ENCODE assay signal across 25 mouse cellular contexts in the genomic region with DNA sequence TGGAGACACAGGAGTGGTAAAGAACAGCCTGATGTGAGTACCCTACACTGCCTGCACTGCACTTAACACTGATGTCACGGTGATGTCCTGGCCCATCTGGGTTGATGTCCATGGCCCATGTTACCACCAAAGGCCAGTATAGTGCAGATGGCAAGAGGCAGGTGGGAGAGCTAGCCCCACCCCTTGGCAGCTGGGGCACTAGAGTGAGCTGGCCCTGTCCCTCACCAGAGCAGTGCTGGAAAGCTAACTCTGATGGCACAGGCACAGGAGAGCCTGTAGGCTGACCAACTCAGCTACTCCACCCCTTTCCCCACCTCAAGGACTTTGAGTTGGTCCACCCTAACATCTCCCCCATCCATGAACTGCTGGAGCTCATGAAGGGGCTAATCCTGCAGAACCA. TPM values are rescaled to one million over a fixed set of nuclear protein-coding genes. Genes with fewer than 3 reads are reported as not detected.
DNase-seq lines count a peak whose midpoint lies in the region; ATAC-seq lines count a peak whose summit lies in the region.
"Had no signal": no experiment of that assay in that cellular context is flagged by ENCODE, and none has a peak within 500 bp of the region (broad histone marks: within the 10 kb centered on the region; RNA-seq: fewer than 3 reads in every experiment).

No protein-coding gene starts in this region.

- no peak for DNase-seq in cerebellum, adult 11 months
- peak; percentile 53 to 69 for DNase-seq in cerebellum, postnatal 10 days
- no peak for DNase-seq in cerebellum, adult 9-11 months
- peak; percentile 36 for DNase-seq in cerebellum, postnatal 14 days
- DNase-seq in kidney, postnatal 25 days, result no peak
- DNase-seq: adrenal gland, adult 8-10 months; B cell, adult 2 months; embryo, embryonic 11 days; gastrocnemius, postnatal 10 days; heart, adult 2 months; kidney, adult 8-10 months had no signal

- no peak overlapping the region for H3K4me3 ChIP-seq in hindbrain, embryonic 16.5 days (ENCODE audit: low read length)
- H3K4me3 ChIP-seq in hindbrain, embryonic 12.5 days, result no peak overlapping the region
- H3K4me3 ChIP-seq: embryonic facial prominence, embryonic 15.5 days; erythroblast, embryonic 14.5 days; forebrain, embryonic 10.5 days; heart, adult 2 months; heart, embryonic 15.5 days; hindbrain, embryonic 10.5 days had no signal

- no peak overlapping the region for H3K9ac ChIP-seq in hindbrain, embryonic 16.5 days (ENCODE audit: low read depth, low read length)
- no peak overlapping the region for H3K9ac ChIP-seq in hindbrain, embryonic 12.5 days
- H3K9ac ChIP-seq: embryonic facial prominence, embryonic 15.5 days; heart, embryonic 15.5 days had no signal

- 85% methylated on average over 1 of the region's 1 CpGs for WGBS in hindbrain, embryonic 16.5 days
- 82% methylated on average over 1 of the region's 1 CpGs for WGBS in hindbrain, embryonic 12.5 days

- no peaks in the 10 kb centered on the region for H3K36me3 ChIP-seq in hindbrain, embryonic 16.5 days (ENCODE audit: control insufficient read depth, insufficient read depth, low read length)
- H3K36me3 ChIP-seq in hindbrain, embryonic 12.5 days, result no peaks in the 10 kb centered on the region
- H3K36me3 ChIP-seq: embryonic facial prominence, embryonic 15.5 days; forebrain, embryonic 10.5 days; G1E; heart, embryonic 15.5 days; hindbrain, embryonic 10.5 days had no signal

- ATAC-seq in cerebellum, adult (ENCODE audit: insufficient number of reproducible peaks, low FRiP score, low TSS enrichment), result peak; percentile 49; the same call in 1 of the 2 replicates
- peak; percentile 48; the same call in 1 of the 2 replicates for ATAC-seq in hindbrain, embryonic 16.5 days
- no peak for ATAC-seq in hindbrain, embryonic 12.5 days (ENCODE audit: low FRiP score)
- ATAC-seq: CD4-positive, CD25-positive, alpha-beta regulatory T cell, adult 4 months; forebrain, embryonic 14.5 days; inflammation-experienced regulatory T-cells, adult 6 months; intestine, postnatal 0 days had no signal

- H3K9me3 ChIP-seq in hindbrain, embryonic 16.5 days (ENCODE audit: control insufficient read depth, low read length), result no peaks in the 10 kb centered on the region
- no peaks in the 10 kb centered on the region for H3K9me3 ChIP-seq in hindbrain, embryonic 12.5 days (replicated peaks)
- H3K9me3 ChIP-seq: embryonic facial prominence, embryonic 15.5 days; forebrain, embryonic 10.5 days; G1E; heart, embryonic 15.5 days; hindbrain, embryonic 10.5 days had no signal

- H3K4me1 ChIP-seq in hindbrain, embryonic 16.5 days (ENCODE audit: control insufficient read depth, insufficient read depth, low read depth, low read length), result peaks cover 2% of the 10 kb centered on the region; the same call in 1 of the 2 replicates
- H3K4me1 ChIP-seq in hindbrain, embryonic 12.5 days, result no peaks in the 10 kb centered on the region
- H3K4me1 ChIP-seq: embryonic facial prominence, embryonic 15.5 days; forebrain, embryonic 10.5 days; heart, embryonic 15.5 days; hindbrain, embryonic 10.5 days had no signal

- no peak overlapping the region for H3K27ac ChIP-seq in hindbrain, embryonic 16.5 days (ENCODE audit: low read depth, low read length)
- H3K27ac ChIP-seq in hindbrain, embryonic 12.5 days, result no peak overlapping the region
- H3K27ac ChIP-seq: embryonic facial prominence, embryonic 15.5 days; forebrain, embryonic 10.5 days; heart, adult 2 months; heart, embryonic 15.5 days; hindbrain, embryonic 10.5 days had no signal

- no peaks in the 10 kb centered on the region for H3K27me3 ChIP-seq in hindbrain, embryonic 16.5 days (replicated peaks; ENCODE audit: control insufficient read depth, insufficient read depth, low read length)
- peaks cover 8% of the 10 kb centered on the region; the same call in 1 of the 2 replicates for H3K27me3 ChIP-seq in hindbrain, embryonic 12.5 days

- no peak overlapping the region for H3K4me2 ChIP-seq in hindbrain, embryonic 16.5 days (ENCODE audit: low read length)
- H3K4me2 ChIP-seq in hindbrain, embryonic 12.5 days (replicated peaks), result no peak overlapping the region
- H3K4me2 ChIP-seq: embryonic facial prominence, embryonic 15.5 days; heart, embryonic 11.5 days; heart, embryonic 15.5 days had no signal

RNA-seq across cellular contexts. Expression of a gene that starts 7.1 kb away (rescaled TPM):
- 14.4 and 15.7 TPM in 2 replicates for polyA plus RNA-seq in hindbrain, embryonic 16.5 days (2015; fragmentation: Nextera tagmentation; extraction: Ambion mirVana)
- 13.4 and 14.4 TPM in 2 replicates for polyA plus RNA-seq in hindbrain, embryonic 12.5 days (2016; fragmentation: Nextera tagmentation; extraction: Ambion mirVana)
- polyA plus RNA-seq: erythroblast, embryonic 14.5 days; G1E; inflammation-experienced regulatory T-cells, adult 6 months had no signal

Comparison
In these comparisons a context has a peak if more than half of its experiments do, and no peak if none do; other contexts are left out.
1. DNase-seq: peak in cerebellum, postnatal 10 days (2 of 2) and cerebellum, postnatal 14 days (2 of 2); none in cerebellum, adult 11 months (single experiment), cerebellum, adult 9-11 months (single experiment) and kidney, postnatal 25 days (0 of 2).